Mouse (Mus musculus) NIH3T3 (cell line): ENCODE results near the gene Pard3.

ENCODE experiments used
- DNase-seq: peaks from one replicate; pipeline ENCODE4 v3.0.0-alpha.2; 2012; ENCODE audit warnings: low read depth

Pard3 gene

DNA sequence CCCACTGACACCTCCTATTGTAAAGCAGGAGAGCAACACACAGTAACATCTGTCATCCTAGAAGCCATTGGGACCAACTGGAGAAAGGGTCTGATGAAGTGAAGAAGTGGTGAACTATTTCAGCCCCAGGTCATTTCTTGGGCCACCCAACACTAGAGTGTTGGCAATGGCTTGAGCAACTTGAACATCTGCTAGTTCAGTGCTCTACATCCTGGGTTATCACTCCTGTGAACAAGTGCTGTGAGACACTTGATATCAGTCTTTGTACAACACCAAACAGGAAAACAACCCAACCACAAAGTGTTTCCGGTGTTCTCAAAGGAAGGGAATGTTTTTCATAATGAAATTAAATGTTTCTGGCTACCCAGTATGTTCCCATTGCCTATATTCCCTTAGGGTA lies 438.1 kb downstream of the Pard3 start:
- DNase-seq: no peak

DNA sequence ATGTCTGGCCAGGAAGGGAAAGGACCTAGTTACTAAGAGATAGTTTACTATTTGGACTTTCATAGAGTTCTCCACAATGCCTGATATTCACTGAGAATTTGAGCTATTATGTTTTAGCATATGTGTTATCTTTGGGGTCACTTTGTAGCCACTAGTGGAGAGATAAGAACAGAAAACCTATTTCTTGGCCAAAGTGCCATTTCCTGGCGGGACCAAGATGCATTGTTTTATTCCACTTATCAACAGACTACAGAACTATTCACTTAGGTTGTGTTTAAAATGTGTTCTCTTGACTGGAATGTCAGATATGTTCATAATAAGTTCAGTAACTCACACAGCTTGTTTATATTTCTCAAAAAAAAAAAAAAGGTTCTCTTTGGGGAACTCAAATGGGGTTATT lies 441.6 kb downstream of the Pard3 start:
- no peak for DNase-seq

DNA sequence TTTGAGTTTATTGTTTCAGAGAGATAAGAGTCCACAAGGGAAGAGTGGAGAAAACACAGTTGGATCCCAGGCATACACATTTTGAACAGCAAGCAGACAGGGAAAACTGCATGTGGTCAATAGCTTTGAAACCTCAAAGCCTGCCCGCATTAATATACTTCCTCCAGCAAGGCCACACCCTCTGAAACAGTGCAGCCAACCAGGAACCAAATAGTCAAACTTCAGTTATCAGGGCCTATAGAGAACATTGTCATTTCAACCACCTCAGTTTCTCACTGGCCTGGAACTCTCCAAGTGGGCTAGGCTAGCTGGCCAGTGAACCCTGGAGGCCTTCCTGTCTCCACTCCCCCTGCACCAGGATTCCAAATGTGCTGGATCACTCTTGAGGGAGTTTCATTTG lies 442.6 kb downstream of the Pard3 start:
- DNase-seq: no peak

DNA sequence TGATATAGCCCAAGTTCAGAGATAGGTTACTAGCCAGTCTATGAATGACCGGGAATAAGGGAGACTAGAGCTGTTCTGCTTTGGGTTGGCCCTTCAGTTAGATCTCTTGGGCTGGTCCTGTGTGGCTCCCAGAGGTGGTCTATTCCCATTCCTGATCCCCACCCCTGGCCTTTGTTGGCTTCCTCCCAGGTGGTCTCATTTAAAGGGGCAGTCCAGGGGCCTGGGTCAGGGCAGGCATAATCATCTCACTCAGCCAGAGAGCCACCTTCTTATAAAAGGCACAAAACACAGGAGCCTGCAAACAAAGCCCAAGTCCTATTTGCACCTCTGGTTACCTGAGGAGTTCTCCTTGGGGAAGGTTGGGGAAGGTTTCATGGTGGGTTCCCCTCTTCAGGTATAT lies 447.6 kb downstream of the Pard3 start:
- DNase-seq: no peak

DNA sequence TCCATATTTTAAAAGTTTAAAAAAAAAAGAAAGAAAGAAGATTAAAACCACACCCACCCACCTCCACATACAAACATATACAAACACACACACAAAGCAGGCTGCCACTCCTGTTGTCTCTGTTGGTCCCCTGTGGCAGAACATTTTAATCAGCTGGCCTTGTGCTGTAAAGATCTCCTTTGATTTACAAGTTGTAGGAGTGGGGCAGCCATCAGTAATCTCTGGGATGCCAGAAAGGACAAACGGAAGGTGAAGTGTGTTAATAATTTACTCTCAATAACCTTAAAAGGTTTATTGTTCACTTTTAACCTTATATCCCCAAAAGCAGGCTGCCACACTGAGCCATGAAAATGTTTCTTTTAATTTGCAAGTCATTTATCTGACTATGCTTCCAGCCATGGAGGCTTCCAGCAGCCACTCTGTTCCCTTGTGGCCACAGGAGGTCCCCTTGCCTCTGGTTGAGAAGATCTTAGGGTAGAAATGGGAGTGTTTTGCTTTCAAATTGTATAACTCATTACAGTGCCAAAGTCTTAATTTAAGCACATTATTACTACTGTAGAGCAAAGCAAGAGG lies 448.4 kb downstream of the Pard3 start:
- DNase-seq: no peak

DNA sequence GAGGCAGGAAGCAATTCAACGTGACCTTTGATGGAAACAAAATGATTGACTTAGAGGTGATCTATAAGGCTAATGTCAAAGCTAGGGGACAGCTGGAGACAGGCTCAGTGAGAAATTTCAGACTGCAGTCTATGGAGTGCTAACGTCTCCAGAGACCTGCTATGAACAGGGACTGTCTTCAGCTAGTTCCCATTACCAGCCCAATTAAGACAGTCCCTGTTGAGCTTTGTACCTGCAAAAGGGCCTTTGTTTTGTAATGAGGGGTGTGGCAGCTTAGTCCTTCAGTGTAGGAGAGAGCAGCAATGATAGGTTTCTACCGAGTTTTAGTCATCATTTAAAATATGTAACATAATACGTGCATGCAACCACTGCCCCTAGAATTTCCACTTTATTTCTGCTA lies 448.9 kb downstream of the Pard3 start:
- DNase-seq: no peak

DNA sequence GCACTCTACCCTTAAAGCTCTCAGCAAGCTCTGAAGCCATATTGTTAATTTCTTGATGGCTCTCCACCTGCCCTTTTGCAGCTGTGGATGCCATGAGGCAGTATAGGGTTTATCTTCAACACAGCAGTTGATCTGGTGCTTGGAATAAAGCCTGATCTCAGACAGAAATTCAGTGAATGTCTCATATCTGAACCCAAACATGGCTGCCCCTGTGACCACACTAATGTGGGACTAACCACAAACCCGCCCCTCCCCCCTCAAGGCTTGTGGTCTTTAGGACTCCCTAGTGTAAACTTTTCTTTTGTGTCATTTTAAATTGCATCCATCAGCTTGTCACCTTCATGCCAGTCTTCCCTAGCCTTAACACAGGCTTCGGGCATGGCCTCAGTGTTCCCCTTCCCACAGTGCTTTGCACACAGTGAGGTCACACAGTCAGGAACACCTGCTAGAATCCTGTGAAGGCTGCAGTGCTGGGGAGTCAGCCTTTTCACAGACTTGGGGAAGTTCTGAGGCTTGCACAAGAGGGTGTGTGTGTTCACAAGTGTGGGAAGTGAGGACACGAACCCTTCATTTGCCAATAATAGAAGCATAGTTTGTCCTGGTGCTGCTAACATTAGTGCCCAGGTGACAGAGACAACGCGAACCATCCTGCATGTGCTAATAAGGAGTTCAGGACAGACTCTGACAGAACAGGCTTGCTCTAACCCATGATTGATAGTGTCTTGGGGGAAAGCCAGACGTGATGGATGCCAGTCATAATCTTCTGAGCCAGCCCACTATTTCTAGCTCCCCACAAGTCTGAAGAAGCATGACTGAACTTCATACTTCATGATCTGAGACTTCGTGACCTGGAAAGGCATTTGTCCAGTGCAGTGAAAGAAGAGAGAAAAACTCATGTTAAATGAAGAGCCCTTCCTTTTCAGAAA lies 451.4 kb downstream of the Pard3 start:
- DNase-seq: peak; percentile 37

DNA sequence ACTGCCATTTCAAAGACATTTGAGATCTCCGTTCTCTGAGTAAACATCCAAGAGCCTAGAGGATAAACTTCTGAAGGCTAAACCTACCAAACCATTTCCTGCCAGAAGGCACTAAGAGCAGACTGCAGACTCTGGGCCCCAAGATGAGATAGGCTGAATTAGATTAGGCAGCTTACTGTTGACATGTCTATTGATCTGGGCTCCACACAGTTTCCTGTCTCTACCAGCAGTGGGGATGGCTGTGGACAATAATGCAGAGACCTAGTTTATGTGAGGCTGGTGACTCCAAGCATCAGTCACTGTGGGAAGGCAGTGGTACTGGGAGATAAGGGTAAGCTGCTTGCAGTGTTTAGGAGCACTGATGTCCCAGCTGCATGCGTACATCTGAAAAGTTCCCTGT lies 452.4 kb downstream of the Pard3 start:
- no peak for DNase-seq

DNA sequence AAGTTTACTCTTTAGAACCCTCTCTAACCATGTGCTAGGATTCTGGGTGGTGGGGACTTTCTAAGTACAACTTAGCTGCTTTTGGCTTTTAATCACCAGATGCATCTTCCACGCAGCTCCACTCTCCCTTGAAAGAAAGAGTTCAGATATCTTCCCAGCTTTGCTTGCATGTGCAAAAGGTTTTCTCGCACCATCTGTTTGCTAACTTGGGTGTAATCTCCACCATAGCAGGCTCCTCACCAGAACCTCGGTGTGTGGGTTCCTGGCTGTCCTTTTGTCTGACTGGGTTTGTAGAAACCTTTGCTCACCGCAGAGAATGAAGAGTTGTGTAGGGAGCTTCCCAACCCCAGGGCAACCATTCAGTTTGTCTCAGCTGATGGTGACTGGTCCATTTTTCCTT lies 462.0 kb downstream of the Pard3 start:
- no peak for DNase-seq

DNA sequence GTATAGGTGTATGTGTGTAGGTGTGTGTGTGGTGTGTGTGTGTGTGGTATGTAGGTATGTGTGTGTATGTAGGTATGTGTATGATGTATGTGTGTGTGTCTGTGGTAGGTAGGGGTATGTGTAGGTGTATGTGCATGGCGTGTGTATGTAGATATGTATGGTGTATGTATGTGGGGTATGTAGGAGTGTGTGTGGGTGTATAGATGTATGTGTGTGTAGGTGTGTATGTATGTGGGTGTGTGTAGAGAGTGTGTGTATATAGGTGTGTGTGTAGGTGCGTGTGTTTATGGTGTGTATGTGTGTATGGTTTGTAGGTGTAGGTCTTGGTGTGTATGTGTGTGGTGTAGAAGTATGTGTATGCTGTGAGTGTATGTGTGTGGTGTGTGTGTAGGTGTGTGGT lies 464.6 kb downstream of the Pard3 start:
- DNase-seq: no peak

DNA sequence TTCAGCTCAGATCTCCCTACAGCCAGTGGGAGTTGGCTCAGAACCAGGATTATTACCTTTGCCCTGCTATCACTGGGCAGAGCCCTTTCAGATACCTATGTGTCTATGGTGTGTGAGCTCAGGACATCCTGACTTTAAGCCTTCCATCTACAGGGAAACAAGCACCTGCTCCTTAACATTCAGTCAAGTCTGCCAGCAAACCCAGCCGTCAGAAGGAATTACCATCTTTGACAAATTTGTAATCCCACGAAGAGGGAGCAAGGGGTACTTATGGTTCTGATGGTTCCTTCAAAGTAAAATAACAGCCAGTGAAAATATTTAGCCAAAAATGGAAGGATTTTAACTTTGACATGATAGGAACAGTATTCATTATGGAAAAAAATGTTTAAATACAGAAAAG lies 466.1 kb downstream of the Pard3 start:
- DNase-seq: no peak

DNA sequence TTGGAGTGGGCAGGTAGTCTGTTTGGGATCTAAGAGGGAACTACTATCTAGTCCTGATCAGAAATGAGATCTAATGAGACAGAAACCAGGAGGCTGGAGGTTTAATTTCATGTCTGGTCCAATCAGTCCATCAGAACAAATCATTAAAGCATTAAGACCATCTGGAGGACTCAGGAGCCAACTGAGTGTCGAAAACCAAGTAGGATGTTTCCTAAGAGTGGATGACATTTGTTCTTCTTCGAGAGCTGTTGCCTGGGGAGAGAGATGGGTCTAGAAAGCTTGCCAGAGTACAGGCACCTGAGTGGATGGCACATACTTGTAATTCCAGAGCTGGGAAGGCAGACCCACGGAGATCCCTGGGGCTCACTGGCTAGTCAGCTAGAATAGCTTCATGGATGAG lies 468.2 kb downstream of the Pard3 start:
- no peak for DNase-seq

DNA sequence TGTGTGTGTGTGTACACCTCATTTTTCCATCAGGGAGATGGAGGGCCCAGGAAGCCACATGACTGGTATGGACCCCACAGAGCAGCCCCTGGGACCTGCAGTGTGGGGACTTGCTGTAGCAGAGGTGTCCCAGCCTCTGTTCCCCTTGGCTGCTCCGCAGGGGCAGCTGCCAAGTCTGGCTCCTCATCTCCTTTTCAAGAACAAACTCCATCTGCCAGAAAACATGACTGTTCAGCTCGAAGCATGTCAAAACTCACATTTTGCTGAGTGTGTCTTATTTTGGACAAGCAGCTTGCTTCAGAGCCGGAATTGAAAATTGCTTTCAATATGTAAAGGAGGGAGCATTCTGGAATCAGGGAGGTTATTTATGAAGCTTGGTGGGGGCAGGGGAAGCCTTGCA lies 471.1 kb downstream of the Pard3 start:
- no peak for DNase-seq

DNA sequence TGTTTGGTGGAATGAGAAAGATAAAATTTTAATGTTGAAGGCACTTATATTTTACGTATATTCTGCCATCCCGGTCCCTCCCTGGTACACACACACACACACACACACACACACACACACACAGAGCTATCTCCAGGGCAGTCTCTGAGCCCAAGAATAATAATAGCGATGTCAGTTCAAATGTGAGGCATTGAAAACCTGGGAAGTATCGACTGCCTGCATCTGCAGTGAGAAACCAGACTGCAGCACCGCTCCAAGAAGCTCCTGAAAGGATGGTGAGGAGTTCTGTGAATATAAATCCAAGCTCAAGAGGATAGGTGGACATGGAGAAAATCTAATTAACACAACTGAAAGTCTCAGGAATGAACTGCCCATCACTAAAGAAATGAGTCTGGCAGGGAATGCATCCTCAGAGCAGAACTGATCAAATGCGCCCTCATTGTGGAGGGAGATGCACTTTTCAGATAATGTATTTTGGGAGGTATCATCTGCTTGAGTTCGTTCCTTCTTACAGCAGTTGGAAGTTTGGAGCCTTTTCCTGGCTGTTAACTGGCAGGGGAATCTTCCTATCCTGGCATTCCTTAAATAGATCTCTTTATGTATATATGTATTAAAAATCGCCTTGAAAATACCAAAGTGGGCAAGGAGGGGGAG lies 471.6 kb downstream of the Pard3 start:
- DNase-seq: no peak

DNA sequence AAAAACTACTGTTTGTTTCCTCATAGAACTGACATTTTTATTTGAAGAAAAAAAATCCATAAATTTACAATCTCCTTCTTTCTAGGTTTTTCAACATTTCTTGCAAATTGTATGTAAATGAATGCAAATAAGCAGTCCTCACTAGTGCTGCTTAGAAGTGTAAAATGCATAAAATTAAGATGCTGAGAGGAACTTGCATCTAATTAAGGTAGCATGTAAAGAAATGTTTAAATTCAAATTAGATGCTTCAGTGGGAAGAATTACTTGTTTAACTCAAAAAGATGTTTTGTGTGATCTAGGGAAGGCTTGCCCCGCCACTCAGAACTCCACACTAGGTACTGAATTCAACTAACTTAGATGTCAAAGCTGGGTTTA lies 472.1 kb downstream of the Pard3 start:
- DNase-seq: no peak

DNA sequence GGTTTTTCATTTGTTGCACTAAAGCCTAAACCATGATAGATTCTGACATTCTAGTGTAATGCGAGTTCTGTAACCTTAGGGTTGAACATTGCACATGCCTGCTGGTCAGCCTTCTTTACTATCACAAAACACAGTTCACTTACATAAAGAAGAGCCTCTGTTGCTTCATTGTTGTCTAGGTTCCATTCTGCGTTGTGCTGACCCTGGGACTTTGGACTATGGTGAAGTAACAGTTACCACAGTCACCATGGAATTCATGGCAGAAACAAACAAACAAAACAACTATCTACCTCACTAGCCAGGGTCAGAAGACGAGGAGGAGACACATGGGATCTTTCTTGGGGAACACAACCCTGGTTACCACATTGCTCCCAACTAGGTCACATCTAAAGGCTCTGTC lies 476.1 kb downstream of the Pard3 start:
- no peak for DNase-seq

DNA sequence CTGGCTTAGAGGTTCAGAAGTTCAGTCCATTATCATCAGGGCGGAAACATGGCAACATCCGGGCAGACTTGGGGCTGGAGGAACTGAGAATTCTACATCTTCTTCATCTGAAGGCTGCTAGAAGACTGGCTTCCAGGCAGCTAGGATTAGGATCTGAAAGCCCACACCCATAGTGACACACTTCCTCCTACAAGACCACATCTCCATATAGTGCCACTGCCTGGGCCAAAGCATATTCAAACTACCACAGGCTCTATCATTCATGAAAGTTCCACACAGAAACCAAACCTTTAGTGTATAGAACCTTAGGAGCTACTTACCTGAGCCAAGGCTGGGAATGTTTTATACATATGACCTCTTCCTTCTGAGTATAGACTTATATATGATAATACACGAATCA lies 476.6 kb downstream of the Pard3 start:
- no peak for DNase-seq

DNA sequence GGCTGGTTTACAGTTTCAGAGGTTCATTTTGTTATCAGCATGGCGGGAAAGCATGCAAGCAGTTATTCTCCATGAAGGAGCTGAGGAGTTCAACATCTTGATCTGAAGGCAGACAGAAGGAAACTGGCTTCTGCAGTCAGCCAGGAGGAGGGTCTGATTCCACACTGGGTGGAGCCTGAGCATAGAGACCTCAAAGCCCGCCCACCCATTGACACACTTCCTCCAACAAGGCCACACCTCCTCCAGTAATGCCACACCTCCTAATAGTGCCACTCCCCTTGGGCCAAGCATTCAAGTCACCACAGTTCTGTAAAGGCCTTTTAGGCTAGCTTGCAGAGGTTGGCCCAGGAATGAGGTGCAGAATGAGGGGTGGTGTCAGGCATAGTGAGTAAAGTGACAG lies 478.5 kb downstream of the Pard3 start:
- no peak for DNase-seq

DNA sequence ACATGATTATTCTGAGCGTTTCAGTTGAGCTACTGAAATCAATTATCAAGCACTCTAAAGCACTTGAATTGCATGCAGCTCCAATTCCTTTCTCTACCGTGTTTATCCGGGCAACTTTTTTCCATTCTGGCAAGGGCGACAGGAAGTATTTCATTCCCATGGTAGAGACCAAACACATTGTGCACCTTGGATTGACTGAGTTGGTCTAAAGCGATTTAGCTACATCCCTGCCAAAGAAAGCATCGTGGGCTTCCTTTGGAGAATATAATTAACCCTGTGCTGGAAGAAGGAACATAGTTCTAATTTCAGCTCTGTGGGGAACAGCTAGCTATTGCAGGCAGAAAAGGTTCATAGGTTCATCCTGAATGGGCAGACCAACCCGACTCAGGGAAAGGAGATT lies 480.0 kb downstream of the Pard3 start:
- no peak for DNase-seq

DNA sequence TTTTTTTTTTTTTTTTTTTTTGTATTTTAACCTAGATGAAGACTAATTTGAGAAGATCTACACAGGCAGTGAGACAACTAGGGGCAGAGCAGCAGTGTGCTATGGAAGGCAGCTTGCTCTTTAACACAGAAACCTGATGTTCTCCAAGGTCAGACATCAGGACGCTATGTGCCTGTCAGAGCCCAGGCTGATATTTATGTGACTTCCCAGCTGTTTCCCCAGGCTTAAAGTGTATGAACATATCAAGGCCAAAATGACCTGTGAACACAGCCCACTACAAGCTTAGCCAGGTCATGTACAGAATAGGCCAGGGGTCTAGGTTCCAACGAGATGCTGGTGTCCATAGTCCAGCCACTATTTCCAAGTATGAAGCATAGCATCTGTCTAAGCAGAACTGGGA lies 482.5 kb downstream of the Pard3 start:
- no peak for DNase-seq

DNA sequence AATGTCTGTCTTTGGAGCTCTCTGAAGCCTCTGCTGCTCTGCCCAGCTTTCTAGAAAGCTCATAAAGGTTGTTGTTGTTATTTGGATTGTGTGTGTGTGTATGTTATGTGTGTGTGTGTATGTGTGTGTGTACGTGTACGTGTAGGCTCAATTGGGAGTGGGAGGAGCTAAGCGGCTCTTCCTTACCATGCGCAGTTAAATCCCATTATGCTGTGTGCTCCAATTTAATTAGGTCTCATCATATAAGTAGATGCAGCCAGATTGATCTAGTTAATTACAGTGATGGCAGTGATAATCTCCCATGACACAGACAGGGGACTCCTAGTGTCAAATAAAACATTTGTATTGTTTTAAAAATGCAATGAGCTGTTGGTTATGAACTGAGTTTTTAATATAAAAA lies 487.2 kb downstream of the Pard3 start:
- no peak for DNase-seq

DNA sequence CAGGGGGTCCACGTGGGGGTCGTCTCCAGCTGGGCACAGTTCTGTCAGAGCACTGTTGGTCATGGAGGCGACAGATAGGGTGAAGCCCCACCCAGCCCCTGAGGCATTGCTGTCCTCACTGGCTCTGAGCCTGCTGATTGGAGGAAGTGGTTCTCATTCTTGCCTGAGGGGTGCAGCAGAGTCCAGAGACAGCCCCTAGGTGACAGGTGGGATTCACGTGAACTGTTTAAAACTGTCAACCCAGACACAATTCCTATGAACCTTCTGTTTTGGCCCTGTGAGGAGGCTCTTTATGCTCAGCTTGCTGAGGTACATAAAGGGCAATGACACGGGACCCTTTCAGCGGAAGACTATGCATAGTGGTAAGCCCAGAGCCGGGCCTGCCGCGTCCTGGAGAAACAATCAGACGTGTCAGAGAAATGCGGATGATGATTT lies 488.5 kb downstream of the Pard3 start:
- peak; percentile 8 for DNase-seq

DNA sequence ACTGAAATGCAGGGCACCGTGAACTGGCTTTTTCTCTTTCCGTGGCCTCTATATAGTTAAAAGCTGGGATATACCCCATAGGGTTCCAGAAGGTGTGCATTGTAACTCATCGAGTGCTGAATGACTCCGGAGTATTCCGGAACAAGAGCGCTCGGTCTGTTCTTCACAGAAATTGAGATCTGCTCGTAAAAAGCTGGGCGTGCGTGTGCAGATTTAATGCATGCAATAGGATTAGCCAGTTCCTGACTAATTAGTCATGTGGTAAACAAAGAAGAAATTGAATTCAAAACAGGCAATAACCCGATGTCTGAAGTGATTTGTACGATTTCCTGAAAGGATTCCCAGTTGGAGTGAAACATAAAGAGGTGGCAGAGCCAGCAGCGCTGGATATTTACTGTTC lies 489.1 kb downstream of the Pard3 start:
- no peak for DNase-seq
